Mouse (Mus musculus) MEL (cell line): Measurements from ENCODE around the gene Atxn7l1.

Experiments used
- CHD1 ChIP-seq: IDR thresholded peaks from 2 replicates; pipeline ENCODE4 v1.6.1; 2012; ENCODE audit warnings: low read depth, mild to moderate bottlenecking, inconsistent platforms, low read length, improper control_type of control experiment
- CHD2 ChIP-seq: IDR thresholded peaks from 2 replicates; pipeline ENCODE4 v1.6.1; 2011; ENCODE audit warnings: low read length, improper control_type of control experiment
- CTCF ChIP-seq, 3 experiments: IDR thresholded peaks in 2 of 3; conservative IDR thresholded peaks in 1 of 3; 2 replicates each; pipeline ENCODE4 v1.5.1; 2011 to 2012; ENCODE audit warnings: low read length in 3 of 3, low read depth in 2 of 3, mild to moderate bottlenecking in 2 of 3, improper control_type of control experiment in 1 of 3, inconsistent platforms in 1 of 3, mixed read lengths in 1 of 3, moderate library complexity in 1 of 3; ENCODE audit not compliant: control insufficient read depth in 1 of 3, insufficient read depth in 1 of 3, poor library complexity in 1 of 3, severe bottlenecking in 1 of 3
- GATA1 ChIP-seq: IDR thresholded peaks from 2 replicates; pipeline ENCODE4 v1.6.1; 2011; ENCODE audit warnings: low read depth, low read length, improper control_type of control experiment
- MAFK ChIP-seq: IDR thresholded peaks from 2 replicates; pipeline ENCODE4 v1.6.1; 2011; ENCODE audit warnings: low read depth, mild to moderate bottlenecking, low read length, improper control_type of control experiment, borderline replicate concordance
- MEF2A ChIP-seq: IDR thresholded peaks from 2 replicates; pipeline ENCODE4 v1.6.1; 2014; ENCODE audit warnings: low read depth, mild to moderate bottlenecking, inconsistent platforms, low read length, improper control_type of control experiment; ENCODE audit not compliant: poor library complexity, insufficient replicate concordance, severe bottlenecking; ENCODE audit errors: extremely low read depth
- USF2 ChIP-seq, 2 experiments: IDR thresholded peaks; 2 replicates each; pipeline ENCODE4 v1.6.1; 2011 to 2012; ENCODE audit warnings: improper control_type of control experiment in 2 of 2, low read length in 2 of 2, borderline replicate concordance in 1 of 2, inconsistent platforms in 1 of 2, low read depth in 1 of 2, mild to moderate bottlenecking in 1 of 2; ENCODE audit not compliant: insufficient read depth in 1 of 2
- ZNF384 ChIP-seq: IDR thresholded peaks from 2 replicates; pipeline ENCODE4 v1.6.1; 2012; ENCODE audit warnings: low read depth, mild to moderate bottlenecking, inconsistent platforms, low read length, improper control_type of control experiment

DNA sequence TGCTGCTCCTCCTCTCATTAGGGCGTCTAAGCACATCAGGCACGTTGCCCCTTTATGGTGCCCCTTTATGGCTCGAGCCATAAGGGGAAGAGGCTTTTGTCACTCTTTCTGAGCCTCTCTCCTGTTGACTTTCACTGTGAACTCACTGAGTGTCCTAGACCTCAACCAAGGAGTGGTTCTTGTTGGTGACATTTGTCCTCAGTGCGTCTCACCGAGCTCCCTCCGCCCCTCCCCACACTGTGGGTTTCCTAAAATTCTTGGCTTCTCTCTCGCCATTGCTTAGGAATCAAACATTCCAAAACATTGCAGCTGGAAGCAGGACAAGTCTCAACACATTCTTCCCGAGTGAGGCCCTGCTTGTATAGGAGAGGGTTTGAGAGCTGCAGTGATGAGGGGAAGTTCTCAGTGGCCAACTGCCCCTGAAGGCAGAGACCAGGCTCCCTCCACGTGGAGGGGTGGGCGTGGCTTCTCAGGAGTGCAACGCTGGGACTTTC, 46.0 kb downstream of the Atxn7l1 start:
- TF ChIP-seq CHD2 (no peak), USF2 (IDR thresholded peaks at IDR 0.05; ENCODE audit: borderline replicate concordance in 1 of 2, insufficient read depth in 1 of 2, low read depth in 1 of 2, low read length in 2 of 2) (no peak), CTCF (IDR thresholded peaks at IDR 0.05 in 2 of 3, conservative IDR thresholded peaks at IDR 0.05 in 1 of 3; ENCODE audit: control insufficient read depth in 1 of 3, insufficient read depth in 1 of 3, low read depth in 2 of 3, low read length in 3 of 3, poor library complexity in 1 of 3, severe bottlenecking in 1 of 3) (no peak), GATA1 (no peak), ZNF384 (no peak), CHD1 (no peak), MEF2A (no peak), MAFK (no peak)
